ENCODE assay signal across 29 mouse cellular contexts in the genomic region with DNA sequence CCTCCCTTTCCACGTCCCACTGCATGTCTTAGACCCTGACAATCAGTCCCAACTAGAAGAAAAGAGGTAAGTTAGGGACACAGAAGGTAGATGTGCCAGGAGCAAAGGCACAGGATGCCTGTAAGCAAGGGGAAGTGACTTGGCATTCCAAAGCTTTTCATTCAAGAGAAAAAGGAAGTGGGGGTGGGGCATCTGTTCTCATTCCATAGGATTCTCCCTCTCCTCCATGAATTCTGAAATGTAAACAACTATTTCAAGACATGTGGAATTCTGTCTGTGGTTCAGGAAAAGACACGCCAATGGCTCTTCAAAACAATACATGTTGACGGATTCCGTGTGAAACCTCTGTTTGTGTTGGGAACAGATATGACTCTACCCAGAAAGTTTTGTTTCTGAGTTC.
A peak's percentile ranks its signal among the peaks of the same experiment; 100 is the strongest.
DNase-seq lines count a peak whose midpoint lies in the region; ATAC-seq lines count a peak whose summit lies in the region.
"Had no signal": no experiment of that assay in that cellular context is flagged by ENCODE, and none has a peak within 500 bp of the region (broad histone marks: within the 10 kb centered on the region; RNA-seq: fewer than 3 reads in every experiment).

No protein-coding gene starts in this region.

- no peaks in the 10 kb centered on the region for H3K27me3 ChIP-seq in liver, embryonic 12.5 days (replicated peaks)
- H3K27me3 ChIP-seq in liver, embryonic 11.5 days (replicated peaks; ENCODE audit: control insufficient read depth, insufficient read depth, low read length) = no peaks in the 10 kb centered on the region
- H3K27me3 ChIP-seq: CH12.LX; embryonic facial prominence, embryonic 13.5 days; hindbrain, embryonic 15.5 days; kidney, embryonic 15.5 days; limb, embryonic 15.5 days; liver, embryonic 15.5 days; megakaryocyte, embryonic 14.5 days; stomach, embryonic 15.5 days had no signal

- H3K36me3 ChIP-seq in liver, embryonic 12.5 days = no peaks in the 10 kb centered on the region
- no peaks in the 10 kb centered on the region for H3K36me3 ChIP-seq in liver, embryonic 11.5 days (ENCODE audit: control insufficient read depth, insufficient read depth, low read length)
- H3K36me3 ChIP-seq: embryonic facial prominence, embryonic 13.5 days; hindbrain, embryonic 15.5 days; kidney, embryonic 15.5 days; limb, embryonic 10.5 days; limb, embryonic 15.5 days; liver, embryonic 15.5 days; stomach, embryonic 15.5 days had no signal

- no peaks in the 10 kb centered on the region for H3K9me3 ChIP-seq in liver, embryonic 12.5 days (replicated peaks)
- no peaks in the 10 kb centered on the region for H3K9me3 ChIP-seq in liver, embryonic 11.5 days (ENCODE audit: control insufficient read depth, low read length)
- H3K9me3 ChIP-seq: embryonic facial prominence, embryonic 13.5 days; hindbrain, embryonic 15.5 days; kidney, embryonic 15.5 days; limb, embryonic 10.5 days; limb, embryonic 15.5 days; liver, embryonic 15.5 days; megakaryocyte, embryonic 14.5 days; stomach, embryonic 15.5 days had no signal

- H3K4me3 ChIP-seq in liver, embryonic 12.5 days = no peak overlapping the region
- no peak overlapping the region for H3K4me3 ChIP-seq in liver, embryonic 11.5 days (ENCODE audit: low read depth, low read length)
- H3K4me3 ChIP-seq: embryonic facial prominence, embryonic 13.5 days; erythroblast, embryonic 14.5 days; gastrocnemius, adult 2 months; hindbrain, embryonic 15.5 days; kidney, embryonic 15.5 days; limb, embryonic 10.5 days; limb, embryonic 15.5 days; liver, embryonic 15.5 days; megakaryocyte, embryonic 14.5 days; stomach, embryonic 15.5 days had no signal

- H3K9ac ChIP-seq in liver, embryonic 12.5 days = no peak overlapping the region
- no peak overlapping the region for H3K9ac ChIP-seq in liver, embryonic 11.5 days (ENCODE audit: low read depth, low read length)
- H3K9ac ChIP-seq: embryonic facial prominence, embryonic 13.5 days; hindbrain, embryonic 15.5 days; kidney, embryonic 15.5 days; limb, embryonic 15.5 days; liver, embryonic 15.5 days; stomach, embryonic 15.5 days had no signal

- no peaks in the 10 kb centered on the region for H3K4me1 ChIP-seq in liver, embryonic 12.5 days
- H3K4me1 ChIP-seq in liver, embryonic 11.5 days (replicated peaks; ENCODE audit: control insufficient read depth, insufficient read depth, low read length) = no peaks in the 10 kb centered on the region
- H3K4me1 ChIP-seq: hindbrain, embryonic 15.5 days; kidney, embryonic 15.5 days; liver, embryonic 15.5 days; stomach, embryonic 15.5 days had no signal

- DNase-seq in embryo, embryonic 10.5 days (ENCODE audit: low spot score) = peak; percentile 37
- DNase-seq in embryo, embryonic 10 days (ENCODE audit: low spot score) = no peak
- DNase-seq in liver, embryonic 11.5 days (ENCODE audit: low spot score) = no peak
- peak; percentile 27 for DNase-seq in lung, postnatal 14 days
- DNase-seq in spleen, adult 12 weeks (ENCODE audit: low spot score) = no peak
- DNase-seq in layer of hippocampus, adult 8-10 months (ENCODE audit: low spot score in 2 of 2) = no peak
- DNase-seq: adrenal gland, postnatal 10 days; cerebellum, adult 9-11 months; gastrocnemius, adult 2 months; gastrocnemius, postnatal 36 days; heart, adult 18-20 months; kidney, adult 18-20 months; kidney, postnatal 4 days; layer of hippocampus, postnatal 36 days; midbrain, embryonic 14.5 days; thymus, postnatal 14 days had no signal

- no peak for ATAC-seq in liver, embryonic 12.5 days
- no peak for ATAC-seq in liver, embryonic 11.5 days (replicated peaks; ENCODE audit: low FRiP score)
- ATAC-seq: forebrain, embryonic 16.5 days had no signal

- H3K27ac ChIP-seq in liver, embryonic 12.5 days = 0 out of 2 replicates have a peak overlapping the region, but pooled peaks have one; percentile 4
- H3K27ac ChIP-seq in liver, embryonic 11.5 days (ENCODE audit: low read depth, low read length) = no peak overlapping the region
- H3K27ac ChIP-seq: embryonic facial prominence, embryonic 13.5 days; gastrocnemius, adult 2 months; hindbrain, embryonic 15.5 days; kidney, embryonic 15.5 days; limb, embryonic 10.5 days; limb, embryonic 15.5 days; liver, embryonic 15.5 days had no signal

- 62% methylated on average over 4 of the region's 4 CpGs for WGBS in liver, embryonic 12.5 days (ENCODE audit: insufficient replicate concordance)
- WGBS in liver, embryonic 11.5 days = 67% methylated on average over 4 of the region's 4 CpGs

- no peak overlapping the region for H3K4me2 ChIP-seq in liver, embryonic 12.5 days
- no peak overlapping the region for H3K4me2 ChIP-seq in liver, embryonic 11.5 days
- H3K4me2 ChIP-seq: embryonic facial prominence, embryonic 13.5 days; heart, embryonic 11.5 days; hindbrain, embryonic 15.5 days; kidney, embryonic 15.5 days; limb, embryonic 15.5 days; liver, embryonic 15.5 days; stomach, embryonic 15.5 days had no signal

Comparison
In these comparisons a context has a peak if more than half of its experiments do, and no peak if none do; other contexts are left out.
1. DNase-seq: peak in embryo, embryonic 10.5 days (single experiment) and lung, postnatal 14 days (single experiment); none in embryo, embryonic 10 days (single experiment), liver, embryonic 11.5 days (single experiment), spleen, adult 12 weeks (single experiment) and layer of hippocampus, adult 8-10 months (0 of 2).